Mouse (Mus musculus): ENCODE results near the gene Depdc5. TPM values are rescaled to one million over a fixed set of nuclear protein-coding genes. Genes with fewer than 3 reads are reported as not detected.

Gene Depdc5
- 1.9 and 5.7 TPM in 2 replicates for polyA plus RNA-seq (2012; ENCODE audit: low replicate concordance)

DNA sequence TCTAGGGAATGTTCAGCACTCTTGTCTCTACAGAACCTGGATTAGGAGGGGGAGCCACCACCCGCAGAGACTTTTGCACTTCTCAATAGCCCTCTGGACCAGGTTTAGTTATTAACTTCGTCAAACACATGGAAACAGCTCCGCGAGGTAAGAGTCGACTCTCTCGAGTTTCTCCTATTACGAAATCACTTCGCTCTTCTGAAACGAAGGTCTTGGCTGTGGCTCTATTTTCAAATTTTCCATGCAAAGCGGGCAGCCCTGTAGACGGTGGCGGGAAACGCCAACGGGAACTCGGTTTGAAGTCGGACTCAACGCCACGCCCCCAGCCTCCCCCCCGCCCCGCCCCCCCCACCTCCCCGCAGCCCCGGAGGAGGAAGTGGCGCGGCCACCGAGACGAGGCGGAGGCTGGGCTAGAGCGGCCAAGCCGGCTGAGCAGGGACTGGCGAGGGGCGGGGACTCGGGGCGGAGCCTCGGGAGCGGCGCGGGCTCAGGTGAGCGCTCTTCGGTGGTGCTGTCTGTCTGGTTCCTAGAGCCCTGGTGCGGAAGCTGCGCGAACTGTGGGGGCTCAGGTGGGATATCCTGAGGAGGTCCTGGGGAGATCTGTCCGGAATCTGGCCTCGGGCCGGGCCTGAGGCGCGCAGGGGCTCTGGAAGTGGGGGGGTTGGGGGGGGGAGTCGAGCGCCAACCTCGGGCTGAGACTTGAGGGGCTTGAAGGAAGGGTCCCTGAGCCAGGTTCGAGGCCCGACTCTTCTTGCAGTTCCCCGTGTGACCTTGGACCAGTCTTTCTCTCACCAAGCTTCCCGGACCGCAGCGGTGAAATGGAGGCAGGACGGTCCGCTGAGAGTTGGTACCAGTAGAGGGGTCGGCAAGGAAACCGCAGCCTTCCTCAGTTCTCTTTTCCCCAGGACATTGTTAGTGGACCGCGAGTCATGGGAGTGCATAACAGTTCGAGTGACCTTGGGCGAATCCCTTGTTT lies at the start of gene Depdc5:
TSS of gene Depdc5 (plus strand) at position 449 of the 976 bp plus-strand sequence.

DNA sequence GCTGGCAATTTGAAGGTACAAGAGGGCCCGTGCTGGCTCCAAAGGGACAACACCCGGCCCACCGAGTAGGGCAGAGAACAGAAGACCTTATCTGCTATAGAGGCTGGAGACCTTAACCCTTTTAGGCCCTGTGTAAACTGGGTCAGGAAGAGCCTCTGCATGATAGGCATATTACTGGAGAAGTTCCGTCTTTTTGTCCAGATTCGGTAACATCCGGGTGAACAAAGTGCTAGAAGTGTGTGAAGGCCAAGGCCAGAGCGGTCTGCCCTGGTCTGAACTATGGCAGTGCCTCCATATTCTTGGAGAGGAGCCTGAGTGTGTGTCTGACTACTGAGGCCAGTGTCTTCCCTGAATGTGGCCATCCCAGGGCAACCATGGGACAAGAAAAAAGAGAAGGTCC lies 36.5 kb upstream of the Depdc5 start, which contains the start of gene Gm20671:
TSS of gene Gm20671 (minus strand) at position 101 of the 400 bp plus-strand sequence.

DNA sequence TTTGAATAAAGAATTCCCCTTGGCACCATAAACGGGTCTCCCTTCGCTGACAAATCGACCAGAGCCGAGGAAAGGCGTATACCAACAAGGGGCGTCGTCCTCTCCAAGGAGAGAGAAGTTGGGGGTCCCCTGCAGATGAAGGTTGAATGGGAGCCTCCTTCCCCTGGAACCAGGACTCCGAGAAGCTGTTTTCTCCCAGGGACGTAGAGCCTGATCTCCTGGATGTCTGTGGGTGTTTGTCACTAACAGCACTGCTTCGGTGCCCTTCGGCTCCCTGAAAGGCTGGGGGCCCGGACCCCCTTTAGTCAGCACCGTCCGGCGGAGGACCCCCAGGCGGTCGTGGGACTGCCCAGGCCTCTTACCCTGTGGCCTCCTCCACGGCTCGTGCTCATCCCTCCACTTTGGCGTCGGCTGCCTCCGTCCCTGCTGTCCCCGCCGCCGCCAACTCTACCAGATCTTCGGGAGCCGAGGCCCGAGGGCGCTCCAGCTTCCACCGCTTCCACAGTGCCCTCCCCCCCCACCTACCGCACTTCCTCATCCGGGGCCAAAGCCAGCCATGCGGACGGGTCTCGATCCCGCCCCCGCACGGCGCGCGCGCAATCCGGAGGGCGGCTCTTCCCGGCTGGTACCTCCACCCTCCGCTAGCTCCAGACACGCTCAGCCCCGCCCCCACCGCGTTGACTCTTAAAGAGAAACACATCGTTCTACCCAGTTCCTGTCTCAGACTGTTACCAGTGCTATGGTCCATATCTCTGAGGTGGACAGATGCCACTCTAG lies 9.6 kb upstream of the Depdc5 start, which contains the start of gene Prr14l:
TSS of gene Prr14l (minus strand) at position 526 of the 777 bp plus-strand sequence.

DNA sequence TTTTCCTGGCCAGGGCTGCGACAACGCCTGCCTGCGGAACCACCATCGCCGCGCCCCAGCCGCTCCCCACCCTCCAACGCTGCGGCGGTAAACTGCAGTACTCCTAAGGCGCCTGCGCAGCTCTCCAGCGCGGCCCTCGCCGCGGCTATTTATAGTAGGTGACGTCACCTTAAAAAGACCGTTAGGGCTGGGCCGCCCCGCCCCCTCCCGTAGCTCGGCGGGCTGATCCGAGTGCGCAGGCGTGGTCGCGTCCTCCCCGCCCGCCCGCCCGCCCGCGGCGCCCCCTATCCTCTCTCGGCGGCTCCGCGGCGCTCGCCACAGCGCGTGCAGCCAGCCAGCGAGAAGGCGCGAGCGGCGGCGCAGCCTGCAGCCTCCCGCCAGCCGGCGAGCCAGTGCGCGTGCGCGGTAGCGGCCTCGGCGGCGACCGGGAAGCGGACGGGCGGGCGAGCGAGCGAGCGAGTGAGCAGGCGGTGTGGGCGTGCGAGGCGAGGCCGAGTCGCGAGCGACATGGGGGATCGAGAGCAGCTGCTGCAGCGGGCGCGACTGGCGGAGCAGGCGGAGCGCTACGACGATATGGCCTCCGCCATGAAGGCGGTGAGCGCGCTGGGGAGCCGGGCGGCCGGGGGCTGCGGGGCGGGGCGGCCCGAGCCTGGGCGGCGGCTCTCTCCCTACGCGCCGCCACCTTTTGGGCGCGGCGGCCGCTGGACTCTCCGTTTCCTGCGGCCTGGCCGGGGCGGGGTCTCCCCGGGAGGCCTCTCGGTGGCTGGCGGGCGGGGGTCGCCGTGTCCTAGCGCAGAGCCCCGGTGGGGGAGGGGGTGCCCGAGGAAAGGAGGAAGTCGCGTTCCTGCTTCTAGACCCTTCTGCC lies 155.3 kb downstream of the Depdc5 start, which contains the start of gene Ywhah:
TSS of gene Ywhah (plus strand) at position 256 of the 865 bp plus-strand sequence.

Other genes starting within 250 kb of the Depdc5 start
- 16.0 and 27.8 TPM in 2 replicates for gene Pisd, start 78.1 kb upstream of the Depdc5 start, polyA plus RNA-seq (2012; ENCODE audit: low replicate concordance)
- 1.7 and 17.7 TPM in 2 replicates for gene Gm20671, start 36.6 kb upstream of the Depdc5 start, polyA plus RNA-seq (2012; ENCODE audit: low replicate concordance)
- 37.5 and 76.1 TPM in 2 replicates for gene Prr14l, start 9.4 kb upstream of the Depdc5 start, polyA plus RNA-seq (2012; ENCODE audit: low replicate concordance)
- gene Ywhah, start 155.1 kb downstream of the Depdc5 start, polyA plus RNA-seq (2012; ENCODE audit: low replicate concordance): 50.2 and 99.1 TPM in 2 replicates
- not detected in 2 replicates for gene Slc5a1, start 240.5 kb downstream of the Depdc5 start, polyA plus RNA-seq (2012; ENCODE audit: low replicate concordance)